20 mouse cellular contexts compared by ENCODE assay signal in the genomic region with DNA sequence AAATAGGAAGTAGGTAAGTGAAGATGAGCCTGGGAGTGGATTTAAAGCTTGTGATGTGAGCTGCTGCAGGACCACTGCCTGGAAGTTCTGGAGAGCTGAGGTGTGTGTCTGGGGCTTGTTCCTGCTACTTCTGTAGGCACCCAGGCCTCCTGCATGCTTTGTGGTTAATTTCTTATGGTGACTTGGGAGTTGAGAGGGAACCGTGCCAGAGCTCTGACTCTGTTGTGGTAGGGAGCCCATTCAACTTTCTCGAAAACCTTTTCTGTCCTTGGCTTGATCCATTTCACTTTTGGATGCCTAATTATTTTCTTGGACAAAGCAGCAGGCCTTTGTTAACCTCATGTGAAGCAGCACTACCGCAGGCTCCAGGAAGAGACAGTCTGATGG. TPM values are rescaled to one million over a fixed set of nuclear protein-coding genes. Genes with fewer than 3 reads are reported as not detected.
DNase-seq lines count a peak whose midpoint lies in the region; ATAC-seq and TF ChIP-seq lines count a peak whose summit lies in the region.
"Had no signal": no experiment of that assay in that cellular context is flagged by ENCODE, and none has a peak within 500 bp of the region (broad histone marks: within the 10 kb centered on the region; RNA-seq: fewer than 3 reads in every experiment).

No protein-coding gene starts in this region.

- TF ChIP-seq CTCF in intestine, postnatal 0 days (IDR thresholded peaks at IDR 0.05; ENCODE audit: low read depth) = no peak

- peak overlapping the region; percentile 74; the same call in 1 of the 2 replicates for H3K27ac ChIP-seq in intestine, embryonic 14.5 days (ENCODE audit: low read depth)
- H3K27ac ChIP-seq in intestine, postnatal 0 days (ENCODE audit: low read depth, low read length) = no peak overlapping the region
- peak overlapping the region; percentile 64 for H3K27ac ChIP-seq in intestine, embryonic 16.5 days (ENCODE audit: low read length)
- H3K27ac ChIP-seq: embryonic facial prominence, embryonic 12.5 days; heart, embryonic 10.5 days; hindbrain, embryonic 15.5 days; liver, embryonic 12.5 days; midbrain, embryonic 10.5 days; neural tube, embryonic 13.5 days had no signal

- WGBS in intestine, embryonic 14.5 days = 72% methylated on average over 3 of the region's 3 CpGs
- 82% methylated on average over 3 of the region's 3 CpGs for WGBS in intestine, postnatal 0 days
- 72% methylated on average over 3 of the region's 3 CpGs for WGBS in intestine, embryonic 16.5 days

- H3K4me2 ChIP-seq in intestine, embryonic 14.5 days (ENCODE audit: low read length) = no peak overlapping the region
- no peak overlapping the region for H3K4me2 ChIP-seq in intestine, postnatal 0 days (replicated peaks; ENCODE audit: low read depth)
- no peak overlapping the region for H3K4me2 ChIP-seq in intestine, embryonic 16.5 days (ENCODE audit: low read depth, low read length)
- H3K4me2 ChIP-seq: embryonic facial prominence, embryonic 12.5 days; hindbrain, embryonic 15.5 days; liver, embryonic 12.5 days; neural tube, embryonic 13.5 days had no signal

- H3K36me3 ChIP-seq in intestine, embryonic 14.5 days (ENCODE audit: control insufficient read depth, insufficient read depth, low read length) = peaks cover 46% of the 10 kb centered on the region
- peaks cover 47% of the 10 kb centered on the region for H3K36me3 ChIP-seq in intestine, postnatal 0 days (ENCODE audit: control insufficient read depth, insufficient read depth)
- peaks cover 11% of the 10 kb centered on the region; the same call in 1 of the 2 replicates for H3K36me3 ChIP-seq in intestine, embryonic 16.5 days (ENCODE audit: control insufficient read depth, insufficient read depth, low read length)

- H3K27me3 ChIP-seq in intestine, embryonic 14.5 days (replicated peaks; ENCODE audit: control insufficient read depth, insufficient read depth, low read length) = no peaks in the 10 kb centered on the region
- H3K27me3 ChIP-seq in intestine, postnatal 0 days (replicated peaks; ENCODE audit: control insufficient read depth, insufficient read depth, low read length) = no peaks in the 10 kb centered on the region
- no peaks in the 10 kb centered on the region for H3K27me3 ChIP-seq in intestine, embryonic 16.5 days (replicated peaks; ENCODE audit: control insufficient read depth, insufficient read depth, low read length)
- H3K27me3 ChIP-seq: embryonic facial prominence, embryonic 12.5 days; hindbrain, embryonic 15.5 days; liver, embryonic 12.5 days; neural tube, embryonic 13.5 days; Patski had no signal

- H3K4me3 ChIP-seq in intestine, embryonic 14.5 days (ENCODE audit: low read depth, low read length) = no peak overlapping the region
- no peak overlapping the region for H3K4me3 ChIP-seq in intestine, postnatal 0 days (ENCODE audit: low read depth, low read length)
- no peak overlapping the region for H3K4me3 ChIP-seq in intestine, embryonic 16.5 days (ENCODE audit: low read length)
- H3K4me3 ChIP-seq: embryonic facial prominence, embryonic 12.5 days; heart, embryonic 10.5 days; hindbrain, embryonic 15.5 days; liver, embryonic 12.5 days; midbrain, embryonic 10.5 days; neural tube, embryonic 13.5 days had no signal

- no peaks in the 10 kb centered on the region for H3K9me3 ChIP-seq in intestine, embryonic 14.5 days (ENCODE audit: control insufficient read depth, low read length)
- no peaks in the 10 kb centered on the region for H3K9me3 ChIP-seq in intestine, postnatal 0 days (ENCODE audit: control insufficient read depth)
- no peaks in the 10 kb centered on the region for H3K9me3 ChIP-seq in intestine, embryonic 16.5 days (ENCODE audit: control insufficient read depth, low read length)
- H3K9me3 ChIP-seq: embryonic facial prominence, embryonic 12.5 days; heart, embryonic 10.5 days; hindbrain, embryonic 15.5 days; liver, embryonic 12.5 days; midbrain, embryonic 10.5 days; neural tube, embryonic 13.5 days had no signal

- no peak overlapping the region for H3K9ac ChIP-seq in intestine, embryonic 14.5 days (ENCODE audit: low read length)
- no peak overlapping the region for H3K9ac ChIP-seq in intestine, postnatal 0 days (ENCODE audit: low read depth, low read length)
- no peak overlapping the region for H3K9ac ChIP-seq in intestine, embryonic 16.5 days (ENCODE audit: low read depth, low read length)
- H3K9ac ChIP-seq: embryonic facial prominence, embryonic 12.5 days; hindbrain, embryonic 15.5 days; liver, embryonic 12.5 days; neural tube, embryonic 13.5 days had no signal

- peaks cover 9% of the 10 kb centered on the region; the same call in 1 of the 2 replicates for H3K4me1 ChIP-seq in intestine, embryonic 14.5 days (replicated peaks; ENCODE audit: control insufficient read depth, insufficient read depth, low read length)
- no peaks in the 10 kb centered on the region for H3K4me1 ChIP-seq in intestine, postnatal 0 days (replicated peaks; ENCODE audit: control insufficient read depth, insufficient read depth, low read length)
- no peaks in the 10 kb centered on the region; the same call in 1 of the 2 replicates for H3K4me1 ChIP-seq in intestine, embryonic 16.5 days (ENCODE audit: control insufficient read depth, insufficient read depth, low read length)
- H3K4me1 ChIP-seq: embryonic facial prominence, embryonic 12.5 days; heart, embryonic 10.5 days; hindbrain, embryonic 15.5 days; liver, embryonic 12.5 days; midbrain, embryonic 10.5 days; neural tube, embryonic 13.5 days had no signal

- no peak for ATAC-seq in intestine, embryonic 14.5 days (replicated peaks; ENCODE audit: low FRiP score, low TSS enrichment, low read depth)
- no peak for ATAC-seq in intestine, postnatal 0 days
- ATAC-seq in intestine, embryonic 16.5 days = peak; percentile 42; the same call in 1 of the 2 replicates
- ATAC-seq: liver, embryonic 12.5 days had no signal

- peak; percentile 16 to 44 for DNase-seq in adrenal gland, adult (ENCODE audit: inconsistent age in 2 of 2, low spot score in 1 of 2)
- no peak for DNase-seq in adrenal gland, postnatal 4 days (ENCODE audit: low spot score in 2 of 2)
- DNase-seq in intestine, embryonic 14.5 days (ENCODE audit: low spot score) = no peak
- DNase-seq in Muller cell, postnatal 12 days (ENCODE audit: inconsistent ontology term) = peak; percentile 87
- no peak for DNase-seq in right cerebral cortex, postnatal 14 days
- no peak for DNase-seq in right cerebral cortex, adult 2 months (ENCODE audit: low spot score in 2 of 2)
- DNase-seq: cerebellum, adult 2 months; gastrocnemius, postnatal 14 days; heart, postnatal 36 days; kidney, adult 2 months; kidney, postnatal 36 days had no signal

RNA-seq across cellular contexts. Expression of a gene that starts 19.9 kb away (rescaled TPM):
- total RNA-seq in adrenal gland, postnatal 4 days (2021) = 10 to 100 TPM; 26.8 to 27.9 TPM
- polyA plus RNA-seq in intestine, embryonic 14.5 days (2014; fragmentation: Nextera tagmentation; extraction: Ambion mirVana) = 37.8 and 40.8 TPM in 2 replicates
- 8.0 and 8.4 TPM in 2 replicates for polyA plus RNA-seq in intestine, postnatal 0 days (2015; fragmentation: Nextera tagmentation; extraction: Ambion mirVana)
- 22.9 and 25.6 TPM in 2 replicates for polyA plus RNA-seq in intestine, embryonic 16.5 days (2015; fragmentation: Nextera tagmentation; extraction: Ambion mirVana)

RNA-seq across cellular contexts. Expression of a gene that starts 42.0 kb away (rescaled TPM):
- 10 to 100 TPM; 11.8 to 13.1 TPM for total RNA-seq in adrenal gland, postnatal 4 days (2021)
- polyA plus RNA-seq in intestine, embryonic 14.5 days (2014; fragmentation: Nextera tagmentation; extraction: Ambion mirVana) = 11.5 and 12.0 TPM in 2 replicates
- polyA plus RNA-seq in intestine, postnatal 0 days (2015; fragmentation: Nextera tagmentation; extraction: Ambion mirVana) = 4.5 and 5.4 TPM in 2 replicates
- polyA plus RNA-seq in intestine, embryonic 16.5 days (2015; fragmentation: Nextera tagmentation; extraction: Ambion mirVana) = 7.0 and 8.1 TPM in 2 replicates

Comparison
In these comparisons a context has a peak if more than half of its experiments do, and no peak if none do; other contexts are left out.
1. DNase-seq: peak in adrenal gland, adult (2 of 2) and Muller cell, postnatal 12 days (single experiment); none in adrenal gland, postnatal 4 days (0 of 2), intestine, embryonic 14.5 days (single experiment), right cerebral cortex, postnatal 14 days (single experiment) and right cerebral cortex, adult 2 months (0 of 2).